Mouse (Mus musculus): Measurements from ENCODE around the gene Paqr6. TPM values are rescaled to one million over a fixed set of nuclear protein-coding genes. Genes with fewer than 3 reads are reported as not detected.

Paqr6 gene
- polyA plus RNA-seq (2016; fragmentation: Nextera tagmentation; extraction: Ambion mirVana): 2.2 and 2.8 TPM in 2 replicates

- ATAC-seq (ENCODE audit: low FRiP score): no peak
- Histone ChIP-seq H3K4me3 (no peak within 1 kb of the TSS), H3K27ac (no peak within 1 kb of the TSS; the same call in 1 of the 2 replicates), H3K9ac (no peak within 1 kb of the TSS), H3K27me3 (peaks cover 22% of the 10 kb centered on the region), H3K4me2 (replicated peaks) (peak within 1 kb of the TSS; percentile 22), H3K36me3 (peaks cover 38% of the 10 kb centered on the region), H3K9me3 (replicated peaks) (no peaks in the 10 kb centered on the region), H3K4me1 (peaks cover 25% of the 10 kb centered on the region)
- 2% methylated on average over 16 of the region's 16 CpGs for WGBS
Measured at GRCm38 (mm10) chr3:88364337-88364736, at the start of gene Paqr6. Gene Paqr6, plus strand, starts transcription at chr3:88364584.

GRCm38 (mm10) chr3:88324951-88325405 lies 39.4 kb upstream of the Paqr6 start, which contains the start of gene Glmp:
Gene Glmp, plus strand, starts transcription at chr3:88325023.
- peaks cover 12% of the 10 kb centered on the region for H3K4me1 ChIP-seq
- no peaks in the 10 kb centered on the region for H3K27me3 ChIP-seq
- 2% methylated on average over 10 of the region's 10 CpGs for WGBS
- H3K4me3 ChIP-seq: peak within 1 kb of the TSS; percentile 63
- peak within 1 kb of the TSS; percentile 67 for H3K9ac ChIP-seq
- H3K36me3 ChIP-seq: peaks cover 57% of the 10 kb centered on the region
- peak within 1 kb of the TSS; percentile 78 for H3K4me2 ChIP-seq (replicated peaks)
- H3K27ac ChIP-seq: no peak within 1 kb of the TSS
- no peaks in the 10 kb centered on the region for H3K9me3 ChIP-seq (replicated peaks)
- ATAC-seq (ENCODE audit: low FRiP score): peak; percentile 70

GRCm38 (mm10) chr3:88328956-88329355 lies 35.4 kb upstream of the Paqr6 start:
- H3K27me3 ChIP-seq: no peaks in the 10 kb centered on the region
- H3K4me1 ChIP-seq: peaks cover 12% of the 10 kb centered on the region
- 77% methylated on average over 5 of the region's 5 CpGs for WGBS
- H3K4me3 ChIP-seq: no peak overlapping the region
- H3K36me3 ChIP-seq: peaks cover 26% of the 10 kb centered on the region
- H3K9me3 ChIP-seq (replicated peaks): no peaks in the 10 kb centered on the region
- no peak overlapping the region for H3K27ac ChIP-seq
- 0 out of 2 replicates have a peak overlapping the region, but pooled peaks have one; percentile 2 for H3K9ac ChIP-seq
- H3K4me2 ChIP-seq (replicated peaks): no peak overlapping the region
- ATAC-seq (ENCODE audit: low FRiP score): no peak

DNA sequence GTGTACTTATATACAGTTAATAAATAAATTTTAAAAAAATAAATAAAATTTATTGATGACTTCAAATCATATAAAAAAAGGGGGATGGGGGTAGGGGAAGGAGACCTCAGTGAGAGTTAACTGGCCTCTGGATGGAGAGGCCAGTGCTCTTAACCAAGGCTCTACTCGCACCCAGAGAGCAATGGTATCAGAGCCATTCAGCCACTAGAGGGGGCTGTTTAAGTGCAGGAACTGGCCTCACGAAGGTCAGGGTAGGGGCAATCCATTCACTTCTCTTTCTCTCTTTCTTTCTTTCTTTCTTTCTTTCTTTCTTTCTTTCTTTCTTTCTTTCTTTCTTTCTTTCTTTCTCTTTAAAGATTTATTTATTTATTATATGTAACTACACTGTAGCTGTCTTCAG lies 33.1 kb upstream of the Paqr6 start:
- no peak for ATAC-seq (ENCODE audit: low FRiP score)
- Histone ChIP-seq H3K4me1 (peaks cover 9% of the 10 kb centered on the region), H3K4me2 (replicated peaks) (no peak overlapping the region), H3K27me3 (no peaks in the 10 kb centered on the region), H3K9me3 (replicated peaks) (no peaks in the 10 kb centered on the region), H3K36me3 (peaks cover 26% of the 10 kb centered on the region), H3K27ac (no peak overlapping the region), H3K4me3 (no peak overlapping the region), H3K9ac (no peak overlapping the region)
- WGBS: 39% methylated on average over 2 of the region's 2 CpGs

- Histone ChIP-seq H3K4me3 (no peak overlapping the region), H3K9ac (no peak overlapping the region; the same call in 1 of the 2 replicates), H3K4me1 (peaks cover 27% of the 10 kb centered on the region), H3K36me3 (peaks cover 5% of the 10 kb centered on the region; the same call in 1 of the 2 replicates), H3K27ac (no peak overlapping the region), H3K27me3 (no peaks in the 10 kb centered on the region), H3K4me2 (replicated peaks) (no peak overlapping the region), H3K9me3 (replicated peaks) (no peaks in the 10 kb centered on the region)
- ATAC-seq (ENCODE audit: low FRiP score): no peak
- 48% methylated on average over 12 of the region's 12 CpGs for WGBS
Measured at GRCm38 (mm10) chr3:88334029-88334658, 30.2 kb upstream of the Paqr6 start.

DNA sequence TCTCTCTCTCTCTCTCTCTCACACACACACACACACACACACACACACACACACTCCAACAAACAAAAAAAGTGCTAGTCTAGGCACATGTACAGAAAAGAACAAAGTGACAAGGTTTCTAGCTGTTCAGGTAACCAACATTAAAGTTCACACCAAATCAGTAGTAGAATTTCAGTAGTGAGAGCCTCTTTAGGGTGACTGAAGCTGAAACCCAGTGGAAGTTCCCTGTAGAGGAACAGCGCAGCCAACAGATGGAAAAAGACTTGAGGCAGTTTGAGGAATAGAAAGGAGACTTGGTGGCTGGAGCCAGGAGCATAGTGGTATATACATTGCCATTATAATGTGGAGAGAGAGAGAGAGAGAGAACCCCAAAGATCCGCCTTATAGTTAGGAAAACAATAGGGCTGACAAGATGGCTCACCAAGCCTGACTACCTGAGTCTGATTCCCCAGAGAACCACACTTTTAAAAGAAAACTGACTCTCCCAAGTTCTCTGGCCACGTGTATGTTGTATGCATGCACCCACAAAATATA lies 29.4 kb upstream of the Paqr6 start:
- 32% methylated on average over 3 of the region's 3 CpGs for WGBS
- peak overlapping the region; percentile 63 for H3K4me2 ChIP-seq (replicated peaks)
- no peaks in the 10 kb centered on the region for H3K36me3 ChIP-seq
- peak overlapping the region; percentile 86 for H3K4me3 ChIP-seq
- no peaks in the 10 kb centered on the region for H3K9me3 ChIP-seq (replicated peaks)
- H3K27ac ChIP-seq: no peak overlapping the region
- H3K27me3 ChIP-seq: no peaks in the 10 kb centered on the region
- H3K9ac ChIP-seq: peak overlapping the region; percentile 89
- no peak for ATAC-seq (ENCODE audit: low FRiP score)
- peaks cover 29% of the 10 kb centered on the region for H3K4me1 ChIP-seq

DNA sequence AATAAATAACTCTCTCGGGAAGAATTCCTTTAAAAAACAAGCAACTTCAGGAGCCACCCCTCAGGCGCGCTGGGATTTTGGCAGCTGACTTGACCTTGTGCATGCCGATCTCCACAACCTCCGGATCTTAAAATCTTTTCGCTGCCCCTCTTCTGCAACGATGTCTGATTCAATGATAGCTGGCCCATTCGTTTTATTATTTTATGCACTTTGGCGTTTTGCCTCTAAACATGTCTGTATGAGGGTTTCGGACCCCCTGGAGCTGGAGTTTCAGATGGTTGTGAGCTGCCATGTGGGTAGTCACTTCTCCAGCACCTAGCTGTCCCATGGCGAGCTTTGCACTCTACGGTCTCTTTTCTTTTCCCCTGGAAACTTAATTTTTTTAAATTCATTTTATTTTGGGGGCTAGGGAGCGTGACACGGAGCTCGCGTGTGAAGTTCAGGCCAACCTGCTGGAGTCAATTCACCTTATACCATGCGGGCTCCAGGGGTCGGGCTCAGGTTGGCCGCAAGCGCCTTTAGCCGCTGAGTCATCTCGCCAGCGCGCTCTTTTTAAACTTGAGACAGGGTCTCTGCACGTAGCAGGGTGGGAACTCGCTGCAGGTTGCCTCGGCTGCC lies 28.8 kb upstream of the Paqr6 start:
- Histone ChIP-seq H3K27me3 (no peaks in the 10 kb centered on the region), H3K4me3 (peak overlapping the region; percentile 86), H3K4me2 (replicated peaks) (peak overlapping the region; percentile 63), H3K4me1 (peaks cover 29% of the 10 kb centered on the region), H3K27ac (peak overlapping the region; percentile 96), H3K9ac (peak overlapping the region; percentile 89), H3K36me3 (no peaks in the 10 kb centered on the region), H3K9me3 (replicated peaks) (no peaks in the 10 kb centered on the region)
- peak; percentile 52; the same call in 1 of the 2 replicates for ATAC-seq (ENCODE audit: low FRiP score)
- WGBS: 2% methylated on average over 27 of the region's 27 CpGs

DNA sequence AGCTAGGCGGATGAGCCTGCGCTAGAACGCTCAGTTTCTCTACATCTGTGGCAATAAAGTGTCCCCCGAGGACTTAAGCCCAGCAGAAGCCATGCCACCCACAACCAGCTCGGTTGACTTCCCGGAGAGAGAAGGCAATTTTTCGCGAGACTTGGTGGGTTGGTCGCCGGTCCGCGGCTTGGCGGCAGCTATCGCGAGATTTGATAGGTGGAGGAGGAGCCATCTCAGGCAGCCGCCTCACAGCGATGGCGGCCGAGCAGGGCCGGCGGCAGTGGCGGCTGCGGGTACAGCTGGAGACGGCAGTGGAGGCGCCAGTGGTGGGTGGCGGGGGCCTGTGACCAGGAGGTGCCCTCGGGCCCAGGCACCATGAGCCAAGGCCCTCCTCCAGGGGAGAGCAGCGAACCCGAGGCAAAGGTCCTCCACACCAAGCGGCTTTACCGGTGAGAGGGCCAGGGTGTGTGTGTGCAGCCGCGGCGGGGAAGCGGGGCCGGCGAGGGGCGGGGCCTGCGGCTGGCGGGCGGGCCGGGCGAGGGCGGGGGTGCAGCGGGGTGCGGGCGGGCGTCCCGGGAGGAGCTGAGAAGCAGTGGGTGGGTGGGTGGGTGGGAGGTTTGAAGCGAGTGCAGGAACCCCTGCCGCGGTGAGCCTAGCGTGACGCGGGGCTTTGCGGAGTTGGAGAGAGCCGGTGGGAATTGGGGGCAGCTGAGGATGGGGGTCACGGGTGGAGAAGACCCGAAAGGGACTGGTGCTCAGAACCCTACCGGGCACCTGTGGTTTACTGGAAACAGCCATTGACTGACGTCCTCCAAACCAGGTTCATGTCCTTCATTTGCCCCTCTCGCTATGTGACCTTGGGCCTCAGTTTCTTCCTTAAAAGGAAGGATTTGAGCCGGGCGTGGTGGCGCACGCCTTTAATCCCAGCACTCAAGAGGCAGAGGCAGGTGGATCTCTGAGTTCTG lies 28.0 kb upstream of the Paqr6 start, which contains the start of the genes Tmem79 and Smg5:
Tmem79 (minus strand) TSS at position 91 of the 956 bp plus-strand sequence.
Smg5 (plus strand) TSS at position 203 of the 956 bp plus-strand sequence.
- Histone ChIP-seq H3K4me1 (peaks cover 29% of the 10 kb centered on the region), H3K4me3 (peak within 1 kb of the TSS; percentile 86), H3K9ac (peak within 1 kb of the TSS; percentile 89), H3K36me3 (no peaks in the 10 kb centered on the region), H3K4me2 (replicated peaks) (peak within 1 kb of the TSS; percentile 63), H3K27me3 (no peaks in the 10 kb centered on the region), H3K27ac (peak within 1 kb of the TSS; percentile 96), H3K9me3 (replicated peaks) (no peaks in the 10 kb centered on the region)
- 3% methylated on average over 61 of the region's 66 CpGs for WGBS
- ATAC-seq (ENCODE audit: low FRiP score): peak; percentile 95

GRCm38 (mm10) chr3:88337367-88338020 lies 26.9 kb upstream of the Paqr6 start:
- peaks cover 29% of the 10 kb centered on the region for H3K4me1 ChIP-seq
- H3K4me2 ChIP-seq (replicated peaks): peak overlapping the region; percentile 63
- H3K36me3 ChIP-seq: peaks cover 3% of the 10 kb centered on the region
- 83% methylated on average over 11 of the region's 11 CpGs for WGBS
- peak overlapping the region; percentile 86; the same call in 1 of the 2 replicates for H3K4me3 ChIP-seq
- no peaks in the 10 kb centered on the region for H3K27me3 ChIP-seq
- no peak for ATAC-seq (ENCODE audit: low FRiP score)
- peak overlapping the region; percentile 40 for H3K9ac ChIP-seq
- H3K9me3 ChIP-seq (replicated peaks): no peaks in the 10 kb centered on the region
- no peak overlapping the region for H3K27ac ChIP-seq

DNA sequence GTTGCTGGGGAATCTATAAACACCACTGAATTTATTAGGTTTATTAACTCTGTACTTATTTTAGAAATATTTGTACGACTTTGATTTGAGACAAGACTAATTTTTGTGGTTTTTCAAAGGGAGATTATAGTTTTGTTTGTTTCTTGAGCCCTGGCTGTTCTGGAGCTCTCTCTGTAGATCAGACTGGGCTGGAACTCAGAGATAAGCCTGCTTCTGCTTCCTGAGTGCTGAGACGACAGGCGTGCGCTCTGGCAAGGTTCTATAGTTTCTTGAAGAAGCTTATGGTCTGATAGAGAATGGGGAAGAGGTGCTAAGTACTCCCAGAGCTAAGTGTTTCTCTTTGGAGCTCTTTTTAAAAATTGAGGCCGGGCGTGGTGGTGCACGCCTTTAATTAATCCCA lies 26.1 kb upstream of the Paqr6 start:
- peaks cover 12% of the 10 kb centered on the region for H3K36me3 ChIP-seq
- H3K27ac ChIP-seq: no peak overlapping the region
- peaks cover 29% of the 10 kb centered on the region for H3K4me1 ChIP-seq
- no peaks in the 10 kb centered on the region for H3K27me3 ChIP-seq
- WGBS: 96% methylated on average over 7 of the region's 7 CpGs
- no peak overlapping the region for H3K4me3 ChIP-seq
- no peaks in the 10 kb centered on the region for H3K9me3 ChIP-seq (replicated peaks)
- H3K9ac ChIP-seq: no peak overlapping the region
- no peak overlapping the region for H3K4me2 ChIP-seq (replicated peaks)
- no peak for ATAC-seq (ENCODE audit: low FRiP score)

- WGBS: 80% methylated on average over 3 of the region's 3 CpGs
- no peaks in the 10 kb centered on the region for H3K9me3 ChIP-seq (replicated peaks)
- no peak overlapping the region for H3K4me2 ChIP-seq (replicated peaks)
- ATAC-seq (ENCODE audit: low FRiP score): no peak
- H3K4me3 ChIP-seq: no peak overlapping the region
- H3K4me1 ChIP-seq: peaks cover 29% of the 10 kb centered on the region
- H3K27ac ChIP-seq: no peak overlapping the region
- no peaks in the 10 kb centered on the region for H3K27me3 ChIP-seq
- H3K9ac ChIP-seq: no peak overlapping the region
- peaks cover 19% of the 10 kb centered on the region for H3K36me3 ChIP-seq
Measured at GRCm38 (mm10) chr3:88339006-88339405, 25.4 kb upstream of the Paqr6 start.
